ENCODE assay signal across 16 mouse cellular contexts in the genomic region with DNA sequence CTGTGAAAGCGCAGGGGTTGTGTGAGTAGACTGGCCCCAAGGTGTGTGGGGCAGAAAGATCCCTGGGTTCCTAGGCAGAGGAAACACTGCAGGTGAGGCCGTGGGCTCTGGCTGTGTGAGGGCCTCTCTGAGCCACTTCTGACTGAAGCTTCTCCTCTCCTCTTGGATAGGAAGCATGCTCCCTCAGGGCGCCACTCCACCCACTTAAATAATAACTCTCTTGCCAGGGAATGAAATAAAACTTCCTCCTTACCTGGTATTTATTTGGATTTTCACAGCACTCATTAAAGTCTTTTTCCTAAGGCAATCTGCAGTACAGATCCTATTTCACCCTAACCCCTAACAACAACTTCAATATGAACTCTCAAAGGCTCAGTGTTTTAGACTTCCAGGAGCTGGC.
"Had no signal": no experiment of that assay in that cellular context is flagged by ENCODE, and none has a peak within 500 bp of the region (broad histone marks: within the 10 kb centered on the region; RNA-seq: fewer than 3 reads in every experiment).

No protein-coding gene starts in this region.

- H3K27ac ChIP-seq: intestine, embryonic 15.5 days; kidney, embryonic 15.5 days; left cerebral cortex, adult 2 months; liver, embryonic 13.5 days; macrophage; midbrain, embryonic 13.5 days; stomach, postnatal 0 days had no signal

- H3K27me3 ChIP-seq: intestine, embryonic 15.5 days; kidney, embryonic 15.5 days; liver, embryonic 13.5 days; midbrain, embryonic 13.5 days had no signal

- DNase-seq: kidney, adult 11 months; kidney, adult 8-10 months; kidney, postnatal 10 days; kidney, postnatal 36 days; layer of hippocampus, postnatal 36 days; left cerebral cortex, postnatal 4 days; liver, embryonic 13.5 days; lung, adult 2 months; lung, postnatal 10 days; thymus, postnatal 25 days had no signal

- H3K9me3 ChIP-seq: intestine, embryonic 15.5 days; kidney, embryonic 15.5 days; liver, embryonic 13.5 days; midbrain, embryonic 13.5 days had no signal

- H3K4me2 ChIP-seq: intestine, embryonic 15.5 days; kidney, embryonic 15.5 days; liver, embryonic 13.5 days; midbrain, embryonic 13.5 days had no signal

- H3K4me1 ChIP-seq: intestine, embryonic 15.5 days; kidney, embryonic 15.5 days; liver, embryonic 13.5 days; midbrain, embryonic 13.5 days had no signal

- H3K9ac ChIP-seq: intestine, embryonic 15.5 days; kidney, embryonic 15.5 days; liver, embryonic 13.5 days; midbrain, embryonic 13.5 days had no signal

- H3K36me3 ChIP-seq: intestine, embryonic 15.5 days; kidney, embryonic 15.5 days; liver, embryonic 13.5 days; midbrain, embryonic 13.5 days had no signal

- H3K4me3 ChIP-seq: intestine, embryonic 15.5 days; kidney, embryonic 15.5 days; left cerebral cortex, adult 2 months; liver, embryonic 13.5 days; midbrain, embryonic 13.5 days had no signal

- ATAC-seq: intestine, embryonic 15.5 days; midbrain, embryonic 13.5 days had no signal
